Mouse (Mus musculus): ENCODE measurements around the gene Ugt1a7c.
"Not testable (repeated sequence)": the region's sequence is repeated elsewhere in the genome, so short reads cannot be mapped to it uniquely, and the experiment has no call there.

Ugt1a7c gene

DNA sequence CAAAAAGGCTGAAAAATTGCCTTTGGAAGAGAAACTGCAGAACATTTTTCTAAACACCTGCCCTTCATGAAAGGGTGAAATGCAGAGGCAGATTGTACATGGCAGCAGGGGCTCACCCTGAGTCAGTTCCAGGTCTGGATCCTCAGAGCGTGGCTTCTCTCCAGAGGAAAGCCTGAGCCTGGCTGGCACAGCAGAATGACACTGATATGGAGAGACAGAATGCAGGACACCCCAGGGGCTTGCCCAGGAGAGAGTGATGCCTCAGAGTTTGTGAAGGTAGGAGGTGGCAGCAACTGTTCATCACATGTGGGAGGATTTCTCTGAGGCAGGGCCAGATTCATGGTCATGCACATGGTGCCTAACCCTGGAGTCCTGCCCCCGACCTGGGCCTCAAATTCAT is 105.1 kb downstream of the Ugt1a7c start:
- DNase-seq: peak; percentile 48 to 62

DNA sequence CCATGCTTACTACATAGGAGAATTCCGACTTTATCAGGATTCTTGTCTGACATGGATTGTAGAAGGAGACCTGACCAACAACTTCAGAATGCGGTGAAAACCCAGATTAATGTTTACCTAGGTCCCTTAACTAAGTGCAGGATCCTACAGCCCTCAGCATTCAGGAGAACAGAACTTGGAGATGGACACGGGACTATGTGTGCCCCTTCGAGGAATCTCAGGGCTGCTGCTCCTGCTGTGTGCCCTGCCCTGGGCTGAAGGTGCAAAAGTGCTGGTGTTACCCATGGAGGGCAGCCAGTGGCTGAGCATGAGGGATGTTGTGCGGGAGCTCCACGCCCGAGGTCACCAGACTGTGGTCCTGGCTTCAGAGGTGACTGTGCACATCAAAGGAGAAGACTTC is 105.6 kb downstream of the Ugt1a7c start, which contains the start of gene Ugt1a2:
Ugt1a2 (plus strand) TSS at position 146 of the 400 bp plus-strand sequence.
- DNase-seq: no peak

DNA sequence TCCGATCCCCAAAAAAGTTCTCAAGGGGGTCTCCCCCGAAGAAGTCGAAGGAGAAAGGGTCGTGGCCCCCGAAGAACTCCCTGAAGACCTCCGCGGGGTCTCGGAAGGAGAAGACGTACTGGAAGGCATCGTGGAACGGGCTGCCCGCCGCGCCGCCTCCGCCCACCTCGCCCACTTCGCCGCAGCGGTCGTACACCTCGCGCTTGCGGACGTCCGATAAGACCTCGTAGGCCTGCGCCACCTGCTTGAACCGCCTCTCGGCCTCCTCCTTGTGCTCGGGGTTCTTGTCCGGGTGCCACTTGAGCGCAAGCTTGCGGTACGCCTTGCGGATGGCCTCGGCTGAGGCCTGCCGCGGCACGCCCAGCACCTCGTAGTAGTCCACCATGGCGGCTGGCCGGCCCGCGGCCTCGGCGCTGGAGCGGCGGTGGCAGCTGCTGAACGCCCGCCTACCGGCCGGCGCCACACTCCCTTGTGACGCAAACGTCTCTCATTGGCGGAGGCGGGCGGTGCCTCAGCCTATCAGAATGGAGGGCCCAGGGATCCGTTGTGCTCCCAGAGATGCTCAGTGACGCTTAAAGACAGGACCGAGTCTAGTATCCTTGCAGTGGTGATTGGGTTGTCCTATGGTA is 110.5 kb downstream of the Ugt1a7c start, which contains the start of gene Dnajb3:
Dnajb3 (minus strand) TSS at position 489 of the 629 bp plus-strand sequence.
- DNase-seq: peak; percentile 86 to 91

- DNase-seq: no peak
These were observed 112.1 kb downstream of the Ugt1a7c start for GRCm38 (mm10) chr1:88206843-88207479.

DNA sequence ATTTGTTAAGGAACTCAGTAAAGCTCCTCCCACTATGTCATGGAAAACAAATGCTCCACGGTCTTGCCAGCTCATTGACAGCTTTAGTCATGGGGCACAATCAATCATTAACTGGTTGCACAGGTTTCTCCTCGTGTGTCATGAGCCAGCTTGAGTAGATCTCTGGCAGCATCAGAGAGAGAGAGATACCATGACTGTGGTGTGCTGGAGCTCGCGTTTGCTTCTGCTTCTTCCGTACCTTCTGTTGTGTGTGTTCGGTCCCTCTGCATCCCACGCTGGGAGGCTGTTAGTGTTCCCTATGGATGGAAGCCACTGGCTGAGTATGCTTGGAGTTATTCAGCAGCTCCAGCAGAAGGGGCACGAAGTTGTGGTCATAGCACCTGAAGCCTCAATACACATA is 117.0 kb downstream of the Ugt1a7c start, which contains the start of gene Ugt1a1:
Ugt1a1 (plus strand) TSS at position 148 of the 400 bp plus-strand sequence.
- DNase-seq: no peak

DNA sequence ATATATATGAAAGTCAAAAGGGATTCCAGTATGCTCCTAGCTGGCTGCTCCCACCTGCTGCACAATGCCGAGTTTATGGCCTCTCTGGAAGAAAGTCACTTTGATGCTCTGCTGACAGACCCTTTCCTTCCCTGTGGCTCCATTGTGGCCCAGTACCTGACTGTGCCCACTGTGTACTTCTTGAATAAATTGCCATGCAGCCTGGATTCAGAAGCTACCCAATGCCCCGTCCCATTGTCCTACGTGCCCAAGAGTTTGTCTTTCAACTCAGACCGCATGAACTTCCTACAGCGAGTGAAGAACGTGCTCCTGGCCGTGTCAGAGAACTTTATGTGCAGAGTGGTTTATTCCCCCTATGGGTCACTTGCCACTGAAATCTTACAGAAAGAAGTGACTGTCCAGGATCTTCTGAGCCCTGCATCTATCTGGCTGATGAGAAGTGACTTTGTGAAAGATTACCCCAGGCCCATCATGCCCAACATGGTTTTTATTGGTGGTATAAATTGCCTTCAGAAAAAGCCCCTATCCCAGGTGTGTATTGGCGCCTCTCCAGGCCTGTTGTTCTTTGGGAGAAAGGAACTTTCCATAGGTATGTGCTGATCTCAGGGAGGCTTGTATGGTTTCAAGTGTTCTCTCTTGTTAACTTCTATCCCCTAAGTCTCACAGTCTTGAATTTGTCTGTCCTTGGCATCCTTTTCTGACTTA is 117.6 kb downstream of the Ugt1a7c start:
- DNase-seq: no peak

DNA sequence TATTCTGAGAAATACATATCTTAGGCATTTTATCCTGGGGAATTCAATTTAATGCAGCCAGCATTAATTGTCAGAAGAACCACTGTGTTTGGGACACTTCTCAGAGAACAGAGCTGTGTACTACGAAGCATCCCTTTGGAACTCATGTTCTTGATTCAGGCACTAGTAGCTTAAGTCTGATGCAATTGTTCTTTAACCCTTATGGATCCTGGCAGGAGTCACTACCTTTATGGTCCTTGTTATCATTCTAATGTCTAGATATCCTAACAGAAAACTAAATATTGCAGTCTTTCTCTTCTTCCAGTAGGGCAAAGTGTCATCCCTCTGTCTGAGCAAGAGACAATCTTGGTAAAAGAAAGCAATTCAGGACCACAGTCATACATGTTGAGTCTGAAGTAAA is 118.2 kb downstream of the Ugt1a7c start:
- no peak for DNase-seq

- no peak for DNase-seq
These were observed 119.1 kb downstream of the Ugt1a7c start for GRCm38 (mm10) chr1:88213766-88214461.

- DNase-seq: no peak
These were observed 119.6 kb downstream of the Ugt1a7c start for GRCm38 (mm10) chr1:88214462-88214952.

DNA sequence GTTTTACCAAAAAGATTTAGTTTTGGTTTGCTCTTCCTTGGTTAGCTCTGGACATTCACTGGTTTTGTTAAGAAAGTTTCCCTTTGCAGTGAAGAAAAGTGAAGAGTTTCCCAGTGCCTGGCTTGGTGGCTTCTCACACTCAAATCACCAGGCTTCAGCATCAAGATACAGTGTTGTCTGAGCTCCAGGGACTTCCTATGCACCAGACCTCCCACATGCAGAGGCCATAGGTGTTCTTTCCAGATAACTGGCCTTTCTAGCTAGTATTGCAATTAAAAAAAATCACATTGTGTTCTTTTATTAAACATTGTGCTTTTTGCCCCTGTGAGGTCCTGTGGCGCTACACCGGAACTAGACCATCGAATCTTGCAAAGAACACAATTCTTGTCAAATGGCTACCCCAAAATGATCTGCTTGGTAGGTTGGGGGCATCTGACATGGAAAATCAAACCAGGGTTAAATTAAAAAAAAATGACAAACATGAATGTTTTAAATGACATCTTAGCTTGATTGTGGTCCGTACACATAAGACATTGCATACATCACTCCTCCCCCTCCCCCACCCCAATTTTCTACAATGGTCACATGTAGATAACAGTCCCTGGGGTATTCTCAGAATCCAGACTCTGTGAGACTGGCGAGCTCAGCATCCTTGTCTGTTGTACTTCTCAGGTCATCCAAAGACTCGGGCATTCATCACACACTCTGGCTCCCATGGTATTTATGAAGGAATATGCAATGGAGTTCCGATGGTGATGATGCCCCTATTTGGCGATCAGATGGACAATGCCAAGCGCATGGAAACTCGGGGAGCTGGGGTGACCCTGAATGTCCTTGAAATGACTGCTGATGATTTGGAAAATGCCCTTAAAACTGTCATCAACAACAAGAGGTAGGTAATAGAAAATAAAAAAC is 120.9 kb downstream of the Ugt1a7c start:
- DNase-seq: no peak

- no peak for DNase-seq
These were observed 121.7 kb downstream of the Ugt1a7c start for GRCm38 (mm10) chr1:88216551-88216950.

- DNase-seq: no peak
These were observed 122.3 kb downstream of the Ugt1a7c start for GRCm38 (mm10) chr1:88217144-88217543.

GRCm38 (mm10) chr1:88217576-88217975 is 122.7 kb downstream of the Ugt1a7c start:
- DNase-seq: no peak

DNA sequence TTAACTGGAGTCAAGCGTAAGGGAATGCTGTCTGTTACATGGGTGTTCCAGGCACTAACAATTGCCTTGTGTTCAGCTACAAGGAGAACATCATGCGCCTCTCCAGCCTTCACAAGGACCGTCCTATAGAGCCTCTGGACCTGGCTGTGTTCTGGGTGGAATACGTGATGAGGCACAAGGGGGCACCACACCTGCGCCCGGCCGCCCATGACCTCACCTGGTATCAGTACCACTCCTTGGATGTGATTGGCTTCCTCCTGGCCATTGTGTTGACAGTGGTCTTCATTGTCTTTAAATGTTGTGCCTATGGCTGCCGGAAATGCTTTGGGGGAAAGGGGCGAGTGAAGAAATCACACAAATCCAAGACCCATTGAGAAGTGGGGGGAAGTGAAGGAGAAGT is 123.2 kb downstream of the Ugt1a7c start:
- DNase-seq: no peak

DNA sequence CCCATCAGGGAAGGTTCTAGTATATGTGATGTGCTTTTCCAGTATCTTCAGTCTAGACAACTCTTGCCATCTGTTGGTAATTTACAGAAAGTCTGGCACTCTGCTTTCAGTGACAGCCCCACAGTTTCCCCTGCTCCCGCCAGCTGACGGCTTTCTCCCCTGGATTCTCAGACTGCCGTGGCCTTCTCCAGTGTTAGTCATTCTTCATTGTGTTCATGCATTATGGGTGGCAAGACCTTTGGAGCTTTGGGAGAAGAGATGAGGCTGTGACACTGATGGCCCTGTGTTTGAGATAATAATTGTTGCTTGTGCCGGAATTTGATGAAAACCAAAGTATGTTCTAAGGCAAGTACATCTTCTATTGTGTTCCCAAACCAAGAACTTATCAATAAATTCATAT is 123.7 kb downstream of the Ugt1a7c start:
- no peak for DNase-seq

DNA sequence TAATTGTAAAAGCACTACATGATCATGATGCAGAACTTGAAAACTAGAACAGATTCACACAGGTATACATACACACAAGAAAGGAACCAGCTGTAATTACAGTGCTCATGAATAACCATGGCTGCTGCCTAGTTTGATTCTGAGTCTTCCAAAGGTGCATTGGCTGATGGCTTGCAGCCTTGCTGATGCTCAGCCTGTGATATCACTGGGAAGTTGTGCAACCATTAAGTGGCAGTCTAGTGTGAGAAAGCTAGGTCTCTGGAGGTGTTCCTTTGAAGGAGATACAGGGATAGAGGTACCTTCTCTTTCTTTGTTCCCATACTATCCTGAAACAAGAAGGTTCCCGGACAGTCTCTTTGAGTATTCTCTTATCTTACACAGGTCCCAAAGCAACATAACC is 124.2 kb downstream of the Ugt1a7c start:
- DNase-seq: no peak

GRCm38 (mm10) chr1:88220336-88220735 is 125.5 kb downstream of the Ugt1a7c start:
- no peak for DNase-seq

DNA sequence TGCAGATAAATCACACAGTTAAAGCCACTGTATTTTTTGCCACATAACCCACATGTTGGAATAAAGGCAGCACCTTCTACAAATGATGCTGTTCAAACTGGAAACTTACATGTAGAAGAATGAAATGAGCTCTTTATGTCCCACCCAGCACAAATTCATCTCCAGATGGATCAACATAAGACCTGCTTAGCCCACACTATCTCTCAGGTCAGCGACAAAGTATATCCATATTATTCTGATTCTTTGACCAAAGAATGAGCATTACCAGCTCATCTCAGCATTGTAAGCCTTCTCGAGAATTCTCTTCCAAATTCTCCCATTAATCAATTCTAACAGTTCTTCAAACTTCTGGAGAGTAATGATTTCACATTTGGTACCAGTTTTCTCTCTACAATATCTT is 127.4 kb downstream of the Ugt1a7c start:
- DNase-seq: no peak

- not testable (repeated sequence) for DNase-seq
These were observed 128.2 kb downstream of the Ugt1a7c start for GRCm38 (mm10) chr1:88223011-88223515.

GRCm38 (mm10) chr1:88223591-88223990 is 128.7 kb downstream of the Ugt1a7c start:
- no peak for DNase-seq

GRCm38 (mm10) chr1:88224029-88224776 is 129.3 kb downstream of the Ugt1a7c start:
- DNase-seq: no peak

All from cerebellum, postnatal 14 days (tissue).